Mouse (Mus musculus): Measurements from ENCODE around the gene Hivep2. TPM values are rescaled to one million over a fixed set of nuclear protein-coding genes. Genes with fewer than 3 reads are reported as not detected.

Hivep2 gene
- polyA plus RNA-seq, 2 experiments = 12.1 to 12.9 TPM

DNA sequence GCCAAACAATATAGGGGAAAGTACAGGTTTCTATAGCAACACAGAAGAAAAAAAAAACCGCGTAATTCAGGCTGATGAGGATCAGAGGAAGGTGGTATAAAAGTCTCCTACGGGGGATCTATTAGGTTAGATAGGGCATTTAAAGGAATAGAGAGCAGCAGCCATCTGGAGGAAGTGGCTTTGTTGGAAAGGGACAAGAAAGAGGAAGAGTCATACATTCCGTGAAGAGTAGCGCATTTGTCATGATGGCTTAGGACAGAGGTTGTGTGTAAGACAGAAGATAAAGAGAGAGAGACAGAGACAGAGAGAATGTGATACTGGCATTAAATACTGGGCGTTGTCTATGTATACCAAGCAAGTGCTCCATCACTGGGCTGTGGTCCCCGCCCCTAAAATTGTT lies 32.6 kb upstream of the Hivep2 start:
- no peak overlapping the region for H3K27ac ChIP-seq (replicated peaks; ENCODE audit: low read depth, low read length)
- TF ChIP-seq POLR2A (IDR thresholded peaks at IDR 0.05; ENCODE audit: borderline replicate concordance, extremely low read depth, insufficient read depth, insufficient read length) = no peak
- ATAC-seq (ENCODE audit: low FRiP score, low read depth) (no peak), DNase-seq (ENCODE audit: low spot score) (no peak)
- no peaks in the 10 kb centered on the region for H3K27me3 ChIP-seq (ENCODE audit: control insufficient read depth, insufficient read depth, low read length)
- WGBS = 83% methylated on average over 7 of the region's 7 CpGs
- H3K9ac ChIP-seq (ENCODE audit: low read depth, low read length, severe bottlenecking) = no peak overlapping the region
- H3K4me1 ChIP-seq (ENCODE audit: control insufficient read depth, insufficient read depth, low read length) = no peaks in the 10 kb centered on the region
- H3K9me3 ChIP-seq (ENCODE audit: control insufficient read depth, low read length) = no peaks in the 10 kb centered on the region
- no peak overlapping the region for H3K4me2 ChIP-seq (replicated peaks; ENCODE audit: low read depth, low read length, severe bottlenecking)
- H3K36me3 ChIP-seq (ENCODE audit: control insufficient read depth, insufficient read depth, low read length) = no peaks in the 10 kb centered on the region
- no peak overlapping the region for H3K4me3 ChIP-seq (replicated peaks; ENCODE audit: low read length)

DNA sequence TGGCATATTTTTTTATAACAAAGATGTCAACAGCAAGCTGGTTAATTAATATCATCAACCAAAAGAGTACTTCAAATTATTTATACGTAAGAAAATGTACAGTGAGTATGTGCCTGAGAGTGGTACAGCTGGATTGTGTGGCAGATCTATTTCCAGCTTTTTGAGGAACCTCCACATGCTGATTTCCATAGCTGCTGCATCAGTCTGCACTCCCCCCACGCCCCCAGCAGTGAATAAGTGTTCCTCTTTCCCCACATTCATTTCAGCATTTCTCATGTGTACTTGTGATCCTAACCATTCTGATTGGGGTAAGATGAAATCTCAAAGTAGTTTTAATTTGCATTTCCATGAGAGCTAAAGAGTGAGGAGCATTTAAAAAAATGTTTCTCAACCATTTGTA lies 30.2 kb upstream of the Hivep2 start:
- TF ChIP-seq POLR2A (IDR thresholded peaks at IDR 0.05; ENCODE audit: borderline replicate concordance, extremely low read depth, insufficient read depth, insufficient read length) = no peak
- Histone ChIP-seq H3K9me3 (ENCODE audit: control insufficient read depth, low read length) (no peaks in the 10 kb centered on the region), H3K27ac (replicated peaks; ENCODE audit: low read depth, low read length) (no peak overlapping the region), H3K4me2 (replicated peaks; ENCODE audit: low read depth, low read length, severe bottlenecking) (no peak overlapping the region), H3K27me3 (ENCODE audit: control insufficient read depth, insufficient read depth, low read length) (no peaks in the 10 kb centered on the region), H3K36me3 (ENCODE audit: control insufficient read depth, insufficient read depth, low read length) (no peaks in the 10 kb centered on the region), H3K4me3 (replicated peaks; ENCODE audit: low read length) (no peak overlapping the region), H3K4me1 (ENCODE audit: control insufficient read depth, insufficient read depth, low read length) (no peaks in the 10 kb centered on the region), H3K9ac (ENCODE audit: low read depth, low read length, severe bottlenecking) (no peak overlapping the region)
- WGBS = 78% methylated on average over 2 of the region's 2 CpGs
- no peak for DNase-seq (ENCODE audit: low spot score)
- ATAC-seq (ENCODE audit: low FRiP score, low read depth) = no peak

DNA sequence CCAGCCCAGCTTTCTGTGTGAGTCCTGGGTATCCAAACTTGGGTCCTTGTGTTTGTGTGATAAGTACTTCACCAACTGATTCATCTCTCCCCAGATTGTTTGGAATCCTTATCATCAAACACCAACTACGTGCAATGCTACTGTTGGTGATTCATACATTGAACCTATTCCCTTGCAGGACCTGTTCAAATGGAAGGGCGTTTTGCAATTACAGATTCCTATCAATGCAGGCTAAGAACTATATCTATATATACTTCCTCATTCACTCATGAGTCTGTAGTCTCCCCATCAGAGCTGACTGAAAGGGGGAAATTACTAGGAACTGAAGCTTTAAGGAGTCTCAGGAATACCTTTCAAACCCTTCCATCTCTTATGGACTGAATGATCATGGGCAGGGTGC lies 24.5 kb upstream of the Hivep2 start:
- ATAC-seq (ENCODE audit: low FRiP score, low read depth) = no peak
- H3K27me3 ChIP-seq (ENCODE audit: control insufficient read depth, insufficient read depth, low read length) = no peaks in the 10 kb centered on the region
- H3K4me2 ChIP-seq (replicated peaks; ENCODE audit: low read depth, low read length, severe bottlenecking) = no peak overlapping the region
- H3K36me3 ChIP-seq (ENCODE audit: control insufficient read depth, insufficient read depth, low read length) = no peaks in the 10 kb centered on the region
- no peaks in the 10 kb centered on the region for H3K4me1 ChIP-seq (ENCODE audit: control insufficient read depth, insufficient read depth, low read length)
- no peak overlapping the region for H3K9ac ChIP-seq (ENCODE audit: low read depth, low read length, severe bottlenecking)
- DNase-seq (ENCODE audit: low spot score) = no peak
- H3K4me3 ChIP-seq (replicated peaks; ENCODE audit: low read length) = no peak overlapping the region
- H3K9me3 ChIP-seq (ENCODE audit: control insufficient read depth, low read length) = no peaks in the 10 kb centered on the region
- no peak overlapping the region for H3K27ac ChIP-seq (replicated peaks; ENCODE audit: low read depth, low read length)
- WGBS = 83% methylated on average over 2 of the region's 2 CpGs
- no peak for TF ChIP-seq POLR2A (IDR thresholded peaks at IDR 0.05; ENCODE audit: borderline replicate concordance, extremely low read depth, insufficient read depth, insufficient read length)

DNA sequence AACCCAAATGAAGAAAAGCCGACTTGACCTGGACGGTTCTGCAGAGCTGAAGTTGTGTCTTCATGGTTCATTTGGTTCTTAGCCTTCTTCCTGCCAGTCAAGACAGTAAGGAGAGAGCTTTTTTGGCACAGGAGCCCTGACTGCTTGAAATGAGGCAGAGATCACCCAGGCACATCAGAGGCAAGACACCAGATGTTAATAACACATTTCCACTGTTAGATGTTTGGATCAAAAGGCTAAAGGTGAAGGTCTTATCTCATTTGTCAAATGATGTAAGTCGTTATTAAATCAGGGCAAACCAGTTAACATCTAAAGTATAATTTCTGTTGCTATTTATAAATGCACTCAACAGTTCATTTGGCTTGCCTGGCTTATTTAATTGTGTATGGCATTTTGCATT lies 22.2 kb upstream of the Hivep2 start:
- Histone ChIP-seq H3K4me2 (replicated peaks; ENCODE audit: low read depth, low read length, severe bottlenecking) (no peak overlapping the region), H3K9ac (ENCODE audit: low read depth, low read length, severe bottlenecking) (no peak overlapping the region), H3K36me3 (ENCODE audit: control insufficient read depth, insufficient read depth, low read length) (no peaks in the 10 kb centered on the region), H3K9me3 (ENCODE audit: control insufficient read depth, low read length) (no peaks in the 10 kb centered on the region), H3K4me3 (replicated peaks; ENCODE audit: low read length) (no peak overlapping the region), H3K27ac (replicated peaks; ENCODE audit: low read depth, low read length) (no peak overlapping the region), H3K4me1 (ENCODE audit: control insufficient read depth, insufficient read depth, low read length) (no peaks in the 10 kb centered on the region), H3K27me3 (ENCODE audit: control insufficient read depth, insufficient read depth, low read length) (no peaks in the 10 kb centered on the region)
- no peak for DNase-seq (ENCODE audit: low spot score)
- ATAC-seq (ENCODE audit: low FRiP score, low read depth) = no peak
- WGBS = 34% methylated on average over 3 of the region's 3 CpGs
- no peak for TF ChIP-seq POLR2A (IDR thresholded peaks at IDR 0.05; ENCODE audit: borderline replicate concordance, extremely low read depth, insufficient read depth, insufficient read length)

DNA sequence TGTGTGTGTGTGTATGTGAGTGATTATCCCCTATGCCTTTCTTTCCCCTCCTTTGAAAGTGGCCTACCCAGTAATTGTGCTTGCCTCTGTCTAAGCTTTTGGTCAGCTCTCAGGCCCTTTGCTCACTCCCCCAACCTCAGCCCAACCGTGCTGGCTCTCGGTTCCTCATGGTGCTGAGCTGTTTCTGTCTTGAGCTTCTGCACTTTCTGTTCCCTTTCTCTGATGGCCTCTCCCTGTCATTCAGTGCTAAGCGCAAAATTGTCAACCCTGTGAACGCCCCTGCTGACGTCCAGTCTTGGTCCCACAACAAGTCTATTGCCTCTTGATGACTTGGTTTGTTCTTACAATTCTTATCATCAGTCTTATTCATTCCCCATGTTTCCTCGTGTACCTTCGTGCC lies 19.4 kb upstream of the Hivep2 start:
- H3K9ac ChIP-seq (ENCODE audit: low read depth, low read length, severe bottlenecking) = no peak overlapping the region
- no peak overlapping the region for H3K27ac ChIP-seq (replicated peaks; ENCODE audit: low read depth, low read length)
- no peak overlapping the region for H3K4me3 ChIP-seq (replicated peaks; ENCODE audit: low read length)
- TF ChIP-seq POLR2A (IDR thresholded peaks at IDR 0.05; ENCODE audit: borderline replicate concordance, extremely low read depth, insufficient read depth, insufficient read length) = no peak
- H3K4me1 ChIP-seq (ENCODE audit: control insufficient read depth, insufficient read depth, low read length) = no peaks in the 10 kb centered on the region
- WGBS = 75% methylated on average over 7 of the region's 7 CpGs
- H3K27me3 ChIP-seq (ENCODE audit: control insufficient read depth, insufficient read depth, low read length) = no peaks in the 10 kb centered on the region
- H3K4me2 ChIP-seq (replicated peaks; ENCODE audit: low read depth, low read length, severe bottlenecking) = no peak overlapping the region
- H3K9me3 ChIP-seq (ENCODE audit: control insufficient read depth, low read length) = no peaks in the 10 kb centered on the region
- DNase-seq (ENCODE audit: low spot score) = no peak
- no peaks in the 10 kb centered on the region for H3K36me3 ChIP-seq (ENCODE audit: control insufficient read depth, insufficient read depth, low read length)
- ATAC-seq (ENCODE audit: low FRiP score, low read depth) = no peak

DNA sequence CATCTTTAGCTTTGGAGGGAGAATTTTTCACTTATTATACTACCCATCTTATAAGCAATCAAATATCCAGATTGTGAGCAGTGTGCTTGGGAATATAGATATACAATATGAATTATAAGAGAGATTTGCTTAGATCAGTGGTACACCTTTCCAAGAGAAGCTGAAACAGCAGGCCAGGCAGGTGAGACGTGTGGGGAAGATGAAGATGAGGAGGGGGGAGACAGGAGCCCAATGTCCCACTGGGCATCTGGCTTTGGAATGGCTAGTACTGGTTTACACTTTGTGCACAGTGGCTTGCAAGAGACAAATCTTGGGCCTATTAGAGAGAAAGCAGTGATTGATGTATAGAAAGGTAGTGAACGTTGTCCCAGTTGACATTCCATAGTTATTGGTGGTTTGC lies 2.9 kb upstream of the Hivep2 start:
- H3K27me3 ChIP-seq (ENCODE audit: control insufficient read depth, insufficient read depth, low read length) = peaks cover 14% of the 10 kb centered on the region
- no peak overlapping the region for H3K27ac ChIP-seq (replicated peaks; ENCODE audit: low read depth, low read length)
- H3K4me3 ChIP-seq (replicated peaks; ENCODE audit: low read length) = no peak overlapping the region
- H3K9me3 ChIP-seq (ENCODE audit: control insufficient read depth, low read length) = no peaks in the 10 kb centered on the region
- no peak for ATAC-seq (ENCODE audit: low FRiP score, low read depth)
- no peak for TF ChIP-seq POLR2A (IDR thresholded peaks at IDR 0.05; ENCODE audit: borderline replicate concordance, extremely low read depth, insufficient read depth, insufficient read length)
- no peaks in the 10 kb centered on the region for H3K36me3 ChIP-seq (ENCODE audit: control insufficient read depth, insufficient read depth, low read length)
- 0 out of 2 replicates have a peak, but pooled peaks cover 3% of the 10 kb centered on the region for H3K4me1 ChIP-seq (ENCODE audit: control insufficient read depth, insufficient read depth, low read length)
- no peak overlapping the region for H3K9ac ChIP-seq (ENCODE audit: low read depth, low read length, severe bottlenecking)
- no peak for DNase-seq (ENCODE audit: low spot score)
- 51% methylated on average over 2 of the region's 2 CpGs for WGBS
- H3K4me2 ChIP-seq (replicated peaks; ENCODE audit: low read depth, low read length, severe bottlenecking) = no peak overlapping the region

Data from limb, embryonic 14.5 days (tissue).